Mouse (Mus musculus): ENCODE measurements around the gene Bcl9.

Gene Bcl9

GRCm38 (mm10) chr3:97232328-97232727, 65.4 kb downstream of the Bcl9 start:
- DNase-seq (ENCODE audit: low read depth, low spot score) = no peak

GRCm38 (mm10) chr3:97231857-97232256, 65.9 kb downstream of the Bcl9 start:
- DNase-seq (ENCODE audit: low read depth, low spot score) = no peak

GRCm38 (mm10) chr3:97230631-97231404, 66.9 kb downstream of the Bcl9 start:
- DNase-seq (ENCODE audit: low read depth, low spot score) = no peak

GRCm38 (mm10) chr3:97228457-97228856, 69.3 kb downstream of the Bcl9 start:
- no peak for DNase-seq (ENCODE audit: low read depth, low spot score)

- no peak for DNase-seq (ENCODE audit: low read depth, low spot score)
Measured at GRCm38 (mm10) chr3:97228020-97228419, 69.7 kb downstream of the Bcl9 start.

GRCm38 (mm10) chr3:97227259-97228005, 70.3 kb downstream of the Bcl9 start:
- peak; percentile 87 for DNase-seq (ENCODE audit: low read depth, low spot score)

GRCm38 (mm10) chr3:97226719-97227118, 71.0 kb downstream of the Bcl9 start:
- no peak for DNase-seq (ENCODE audit: low read depth, low spot score)

GRCm38 (mm10) chr3:97225231-97225630, 72.5 kb downstream of the Bcl9 start:
- DNase-seq (ENCODE audit: low read depth, low spot score) = no peak

GRCm38 (mm10) chr3:97223261-97223660, 74.5 kb downstream of the Bcl9 start:
- no peak for DNase-seq (ENCODE audit: low read depth, low spot score)

- DNase-seq (ENCODE audit: low read depth, low spot score) = no peak
Measured at GRCm38 (mm10) chr3:97215526-97215925, 82.2 kb downstream of the Bcl9 start.

- no peak for DNase-seq (ENCODE audit: low read depth, low spot score)
Measured at GRCm38 (mm10) chr3:97214439-97214838, 83.3 kb downstream of the Bcl9 start.

GRCm38 (mm10) chr3:97213871-97214270, 83.8 kb downstream of the Bcl9 start:
- no peak for DNase-seq (ENCODE audit: low read depth, low spot score)

- no peak for DNase-seq (ENCODE audit: low read depth, low spot score)
Measured at GRCm38 (mm10) chr3:97211177-97211576, 86.5 kb downstream of the Bcl9 start.

- no peak for DNase-seq (ENCODE audit: low read depth, low spot score)
Measured at GRCm38 (mm10) chr3:97209351-97209750, 88.4 kb downstream of the Bcl9 start.

GRCm38 (mm10) chr3:97206521-97206920, 91.2 kb downstream of the Bcl9 start:
- DNase-seq (ENCODE audit: low read depth, low spot score) = no peak

GRCm38 (mm10) chr3:97203880-97204279, 93.8 kb downstream of the Bcl9 start:
- DNase-seq (ENCODE audit: low read depth, low spot score) = no peak

GRCm38 (mm10) chr3:97201943-97202342, 95.8 kb downstream of the Bcl9 start:
- DNase-seq (ENCODE audit: low read depth, low spot score) = peak; percentile 22

GRCm38 (mm10) chr3:97199261-97199660, 98.5 kb downstream of the Bcl9 start:
- peak; percentile 21 for DNase-seq (ENCODE audit: low read depth, low spot score)

- DNase-seq (ENCODE audit: low read depth, low spot score) = no peak
Measured at GRCm38 (mm10) chr3:97196571-97196970, 101.1 kb downstream of the Bcl9 start.

- no peak for DNase-seq (ENCODE audit: low read depth, low spot score)
Measured at GRCm38 (mm10) chr3:97185098-97185860, 112.4 kb downstream of the Bcl9 start.

GRCm38 (mm10) chr3:97183810-97184209, 113.9 kb downstream of the Bcl9 start:
- no peak for DNase-seq (ENCODE audit: low read depth, low spot score)

- DNase-seq (ENCODE audit: low read depth, low spot score) = no peak
Measured at GRCm38 (mm10) chr3:97180527-97180926, 117.2 kb downstream of the Bcl9 start.
